Mouse (Mus musculus) cerebellum, postnatal 14 days (tissue): ENCODE data around the gene Dlst.

ENCODE experiments used
- DNase-seq, 2 experiments: peaks; one replicate each; pipeline ENCODE4 v3.0.0; 2021; ENCODE audit warnings: mixed read lengths in 2 of 2

Dlst gene

GRCm38 (mm10) chr12:85182898-85183297 lies 72.3 kb downstream of the Dlst start:
- DNase-seq = no peak

GRCm38 (mm10) chr12:85184118-85184517 lies 73.5 kb downstream of the Dlst start:
- no peak for DNase-seq
